Mouse (Mus musculus) CH12F3 (cell line): ENCODE measurements around the gene Fam13a.

Experiments used
- in situ Hi-C: fragments of 300-500 bp; cut with MboI; formaldehyde crosslinking; loops from 2 replicates; pipeline ENCODE4 v1.14.3; 2020; ENCODE audit warnings: low sequenced_read_pairs

Fam13a gene

DNA sequence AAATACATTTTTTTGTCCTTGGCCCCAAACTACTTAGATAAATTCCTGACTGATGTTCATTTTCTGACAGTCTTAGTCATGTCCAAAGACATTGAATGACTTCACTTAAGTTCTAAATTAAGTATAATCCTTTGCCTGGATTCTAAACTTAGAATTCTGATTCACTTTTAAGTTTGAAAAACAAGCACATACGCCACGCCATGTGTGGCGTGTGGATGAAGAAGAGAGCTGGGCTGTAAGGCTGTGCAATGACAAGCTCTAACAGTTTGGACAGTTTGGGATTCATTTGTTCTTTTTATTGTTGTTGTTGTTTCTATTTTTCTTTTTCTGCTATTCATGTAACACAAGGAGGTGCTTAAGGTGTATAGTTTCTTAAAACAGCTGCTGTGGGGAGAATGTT is 13.6 kb downstream of the Fam13a start:
- in situ Hi-C loops = loop anchor here (25.0 kb wide), 1 partner anchor 177 kb away; no protein-coding TSS in a partner anchor

DNA sequence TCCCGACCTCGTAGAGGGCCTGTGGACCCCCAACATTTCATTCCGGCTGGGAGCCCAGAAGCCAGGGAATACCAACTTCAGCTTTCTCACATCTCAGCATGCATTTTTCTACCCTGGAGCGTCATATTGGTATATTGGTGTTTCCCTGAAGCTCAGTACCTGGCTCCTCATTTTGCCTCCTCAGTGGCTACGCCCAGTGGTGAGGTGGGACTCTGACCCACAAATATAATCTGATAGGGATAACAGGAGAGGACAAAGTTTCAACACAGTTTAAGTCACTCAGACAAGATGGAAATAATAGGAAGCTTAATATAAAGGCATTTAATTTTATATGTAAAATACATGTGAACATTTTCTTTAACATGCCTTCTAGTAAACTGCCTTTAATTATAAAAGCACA is 19.7 kb downstream of the Fam13a start:
- in situ Hi-C loops = loop anchor here (25.0 kb wide), 1 partner anchor 183 kb away; no protein-coding TSS in a partner anchor

DNA sequence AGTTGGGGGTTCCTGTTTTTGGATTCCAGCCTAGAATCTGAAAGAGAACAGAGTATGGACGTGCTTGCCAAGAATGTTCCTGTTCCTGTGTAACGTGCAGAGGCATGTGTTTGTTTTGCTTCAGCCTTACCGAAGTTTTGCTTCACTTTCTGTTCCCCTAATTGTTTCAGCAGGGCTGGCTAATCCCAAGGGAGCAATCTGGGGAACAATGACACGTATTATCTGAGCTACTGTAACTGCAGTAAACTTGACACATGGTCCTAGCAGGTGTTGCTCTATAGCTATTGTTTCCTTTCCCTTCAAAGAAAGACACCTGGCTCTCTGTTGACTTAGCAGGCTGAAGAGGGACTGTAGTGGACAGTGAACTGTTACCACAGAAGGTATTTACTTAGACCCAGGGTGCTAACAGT is 25.3 kb downstream of the Fam13a start:
- in situ Hi-C loops = no loop called here

DNA sequence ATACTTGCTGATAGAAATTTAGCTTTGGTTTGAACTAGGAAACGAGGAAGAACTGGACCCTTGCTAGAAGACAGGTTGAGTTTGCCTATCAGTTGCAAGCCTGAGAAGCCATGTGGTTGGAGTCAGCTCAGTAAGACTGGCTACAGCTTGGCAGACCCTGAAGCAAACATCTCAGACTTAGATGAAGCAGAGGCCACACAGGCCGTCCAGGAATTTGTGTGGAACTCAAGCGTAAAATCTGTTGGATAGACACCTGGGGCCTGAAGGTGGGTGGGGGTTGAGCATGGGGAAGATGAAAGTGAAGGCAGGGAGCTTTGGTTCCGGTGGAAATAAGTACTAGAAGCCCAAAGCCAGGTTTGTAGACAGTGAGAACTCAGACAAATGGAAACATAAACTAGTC is 25.8 kb downstream of the Fam13a start:
- in situ Hi-C loops = no loop called here

GRCm38 (mm10) chr6:58989149-58989548 is 35.2 kb downstream of the Fam13a start:
- in situ Hi-C loops = no loop called here

DNA sequence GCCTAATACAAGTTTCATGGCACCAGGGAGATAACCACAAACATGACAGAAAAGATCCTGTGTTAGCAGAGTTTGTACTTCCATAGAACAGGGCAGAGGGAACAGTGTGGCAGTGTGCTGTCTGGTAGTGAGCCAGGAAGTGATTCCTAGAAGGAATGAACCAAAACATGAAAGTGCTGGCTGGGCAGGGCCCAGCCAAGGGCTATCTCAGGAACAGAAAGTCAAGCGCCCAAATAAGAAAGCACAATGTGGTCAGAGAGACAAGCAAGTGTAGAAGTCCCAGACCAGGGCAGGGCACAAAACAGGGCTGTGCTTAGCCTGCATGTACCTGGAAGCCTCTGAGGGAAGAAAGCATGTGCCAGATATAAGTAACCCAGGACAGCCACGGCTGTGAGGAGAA is 35.6 kb downstream of the Fam13a start:
- in situ Hi-C loops = no loop called here

DNA sequence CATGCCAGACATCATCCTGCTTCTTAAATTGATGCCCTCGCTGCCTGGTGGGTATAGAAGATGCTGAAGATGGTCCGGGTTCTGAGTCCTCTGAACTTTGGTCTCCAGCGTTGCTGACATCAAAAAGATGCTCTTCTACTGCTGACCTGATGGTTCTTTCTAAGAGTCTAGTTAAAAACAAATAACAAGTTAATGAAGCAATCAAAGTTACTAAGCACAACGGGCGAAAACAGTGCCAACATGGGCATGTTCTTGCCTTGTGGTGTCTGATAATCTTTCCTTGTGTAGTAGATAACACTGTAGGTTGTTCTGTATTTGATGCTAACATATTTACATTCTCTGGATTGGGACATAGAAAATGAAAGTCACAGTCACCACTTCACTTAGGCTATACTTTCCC is 37.2 kb downstream of the Fam13a start:
- in situ Hi-C loops = no loop called here

- in situ Hi-C loops = no loop called here
Measured at GRCm38 (mm10) chr6:58985186-58985585, 39.2 kb downstream of the Fam13a start.

DNA sequence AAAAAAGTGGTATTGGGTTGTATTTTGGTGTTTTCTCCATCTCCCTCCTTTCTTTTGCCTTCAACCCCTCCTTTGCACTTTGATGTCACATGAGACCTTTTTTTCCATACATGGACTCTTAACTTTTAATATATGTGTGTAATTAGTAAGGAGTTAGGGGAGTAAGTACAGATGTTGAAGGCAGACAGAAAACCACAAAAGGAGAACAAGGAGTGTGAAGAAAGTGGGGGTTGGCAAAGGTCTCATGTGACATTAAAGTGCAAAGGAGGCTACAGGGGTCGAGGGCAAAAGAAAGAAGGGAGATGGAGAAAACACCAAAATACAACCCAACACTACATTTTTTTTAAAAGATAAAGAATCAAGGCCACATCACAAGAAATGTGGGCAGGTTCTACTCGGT is 49.1 kb downstream of the Fam13a start:
- in situ Hi-C loops = no loop called here

DNA sequence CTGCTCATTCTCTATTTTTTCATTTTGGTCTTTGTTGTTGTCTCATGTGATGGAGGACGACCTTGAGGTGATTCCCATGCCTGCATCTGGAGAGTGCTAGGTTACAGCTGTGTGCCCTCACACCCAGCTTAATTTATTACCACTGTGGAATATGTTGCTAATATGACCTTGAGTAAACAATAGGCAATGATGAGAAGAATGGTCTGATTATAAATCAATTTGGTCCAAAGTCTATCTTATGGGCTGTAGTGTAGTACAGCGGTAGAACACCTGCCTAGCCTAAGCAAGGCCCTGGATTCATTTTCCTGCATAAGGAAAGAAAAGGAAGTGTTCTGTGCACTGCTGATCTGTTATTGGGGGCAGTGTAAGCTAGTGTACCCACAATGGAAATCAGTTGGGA is 49.9 kb downstream of the Fam13a start:
- in situ Hi-C loops = no loop called here

- in situ Hi-C loops = no loop called here
Measured at GRCm38 (mm10) chr6:58972873-58973272, 51.5 kb downstream of the Fam13a start.

GRCm38 (mm10) chr6:58968272-58968671 is 56.1 kb downstream of the Fam13a start:
- in situ Hi-C loops = no loop called here

GRCm38 (mm10) chr6:58965071-58965831 is 59.1 kb downstream of the Fam13a start:
- in situ Hi-C loops = no loop called here

DNA sequence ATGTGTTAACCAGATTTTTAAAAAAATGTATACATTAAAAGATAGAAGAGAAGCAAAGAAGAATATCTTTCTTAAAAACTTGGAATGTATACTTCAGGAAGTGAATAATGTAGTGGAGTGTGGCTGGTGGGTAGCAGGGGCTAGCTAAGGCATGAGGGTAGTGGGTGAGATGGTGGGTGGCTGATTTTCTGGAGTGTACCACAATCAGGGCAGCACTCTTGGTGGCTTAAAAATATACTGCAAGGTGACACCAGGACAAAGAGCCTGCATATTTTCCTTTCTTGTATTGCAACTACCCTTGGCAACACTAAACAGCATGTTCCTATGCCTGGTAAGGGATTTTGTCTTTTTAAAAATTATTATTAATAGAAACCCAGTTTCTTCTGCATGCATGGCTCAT is 59.8 kb downstream of the Fam13a start:
- in situ Hi-C loops = no loop called here

- in situ Hi-C loops = no loop called here
Measured at GRCm38 (mm10) chr6:58964091-58964490, 60.3 kb downstream of the Fam13a start.

GRCm38 (mm10) chr6:58962691-58963090 is 61.7 kb downstream of the Fam13a start:
- in situ Hi-C loops = no loop called here

DNA sequence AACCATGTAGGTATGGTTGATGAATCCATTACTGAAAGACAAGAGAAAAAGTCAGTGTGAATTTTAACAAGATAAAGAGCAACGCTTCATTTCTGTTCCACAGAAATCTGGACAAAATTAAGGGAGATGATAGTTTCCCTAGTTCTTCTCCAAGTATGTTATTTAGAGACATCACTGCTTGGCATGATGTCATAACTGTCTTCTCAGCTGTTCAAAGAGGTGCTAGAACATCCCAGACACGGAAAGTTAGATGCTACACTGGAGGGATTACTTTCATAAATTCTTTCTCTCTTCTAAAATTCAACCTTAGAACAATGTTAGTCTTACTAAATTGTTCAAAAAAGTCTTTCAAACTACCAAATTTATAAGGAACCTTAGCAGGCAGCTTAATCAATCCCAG is 63.8 kb downstream of the Fam13a start:
- in situ Hi-C loops = no loop called here

GRCm38 (mm10) chr6:58951128-58951992 is 73.0 kb downstream of the Fam13a start:
- in situ Hi-C loops = no loop called here

DNA sequence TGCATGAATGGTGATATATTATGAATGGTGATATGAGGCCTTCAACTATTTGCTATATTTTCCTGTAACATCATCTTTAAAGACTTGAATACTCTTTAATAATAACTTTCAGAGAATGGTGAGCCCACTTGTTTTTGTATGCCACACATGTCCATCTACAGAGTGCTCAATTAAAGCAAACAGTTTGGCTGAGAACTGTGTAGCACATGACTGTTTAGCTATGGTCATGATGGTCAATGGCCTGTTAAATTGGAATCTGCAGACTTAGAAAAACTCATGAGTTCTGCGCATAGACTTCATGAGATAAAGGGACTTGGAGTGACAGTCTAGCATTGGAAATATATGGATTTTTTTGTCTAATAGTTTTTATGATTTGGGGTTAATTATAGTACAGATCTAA is 73.9 kb downstream of the Fam13a start:
- in situ Hi-C loops = no loop called here

DNA sequence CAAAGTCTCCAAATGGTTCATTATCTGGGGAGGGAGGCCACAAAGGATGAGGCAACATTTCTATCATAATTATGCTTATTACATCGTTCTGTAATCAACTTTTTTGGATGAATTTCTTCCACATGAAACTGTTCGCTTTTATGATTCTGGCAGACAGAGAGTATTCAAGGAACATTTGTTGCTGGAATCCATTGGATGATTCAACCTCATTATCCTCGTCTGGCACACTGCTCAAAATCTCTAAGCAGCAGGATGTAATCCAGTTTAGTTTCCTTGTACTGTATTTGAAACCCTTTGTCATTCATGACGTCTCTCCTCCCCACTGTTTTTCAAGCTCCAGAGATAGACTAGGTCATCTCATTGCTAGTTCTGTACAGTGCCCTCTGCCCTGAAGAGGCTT is 77.5 kb downstream of the Fam13a start:
- in situ Hi-C loops = no loop called here

GRCm38 (mm10) chr6:58946246-58946645 is 78.1 kb downstream of the Fam13a start:
- in situ Hi-C loops = no loop called here

GRCm38 (mm10) chr6:58943958-58944357 is 80.4 kb downstream of the Fam13a start:
- in situ Hi-C loops = no loop called here
